Mouse (Mus musculus): Measurements from ENCODE around the gene Shisal1. TPM values are rescaled to one million over a fixed set of nuclear protein-coding genes. Genes with fewer than 3 reads are reported as not detected.

Gene Shisal1
- polyA plus RNA-seq, 1 experiment from 2014 or later, result 2.9 TPM

GRCm38 (mm10) chr15:84349915-84350738 lies 96.8 kb downstream of the Shisal1 start:
- Histone ChIP-seq H3K27ac (ENCODE audit: low read length) (no peak overlapping the region), H3K4me1 (ENCODE audit: control insufficient read depth, insufficient read depth, low read length) (no peaks in the 10 kb centered on the region), H3K36me3 (ENCODE audit: control insufficient read depth, insufficient read depth, low read length) (no peaks in the 10 kb centered on the region), H3K4me3 (replicated peaks; ENCODE audit: low read length) (no peak overlapping the region), H3K4me2 (ENCODE audit: low read depth, low read length) (no peak overlapping the region), H3K9me3 (replicated peaks; ENCODE audit: control insufficient read depth, low read length) (no peaks in the 10 kb centered on the region), H3K9ac (ENCODE audit: low read length) (no peak overlapping the region), H3K27me3 (ENCODE audit: control insufficient read depth, insufficient read depth, low read length) (no peaks in the 10 kb centered on the region)
- ATAC-seq (ENCODE audit: insufficient read depth, low FRiP score), result 0 out of 2 replicates have a peak, but pooled peaks have one; percentile 10
- WGBS, result 33% methylated on average over 14 of the region's 14 CpGs

DNA sequence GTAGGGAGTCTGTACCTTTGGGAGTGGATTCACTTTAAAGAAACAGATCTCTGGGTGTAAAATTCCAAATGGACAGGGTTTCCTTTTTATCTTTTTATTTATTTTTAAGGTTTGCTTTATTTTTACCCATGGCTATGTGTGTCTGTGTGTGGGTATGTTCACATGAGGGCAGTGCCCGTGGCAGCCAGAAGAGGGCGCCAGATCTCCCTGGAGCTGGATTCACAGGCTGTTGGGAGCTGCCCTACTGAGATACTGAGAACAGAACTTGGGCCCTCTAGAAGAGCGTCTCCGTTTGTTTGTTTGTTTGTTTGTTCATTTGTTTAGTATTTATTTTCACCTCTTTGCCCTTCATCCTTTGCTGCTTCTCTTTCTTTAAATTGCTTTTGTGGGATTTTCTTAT lies 98.1 kb downstream of the Shisal1 start:
- ATAC-seq (ENCODE audit: insufficient read depth, low FRiP score), result no peak
- H3K9me3 ChIP-seq (replicated peaks; ENCODE audit: control insufficient read depth, low read length), result no peaks in the 10 kb centered on the region
- H3K9ac ChIP-seq (ENCODE audit: low read length), result no peak overlapping the region
- H3K4me1 ChIP-seq (ENCODE audit: control insufficient read depth, insufficient read depth, low read length), result no peaks in the 10 kb centered on the region
- no peaks in the 10 kb centered on the region for H3K27me3 ChIP-seq (ENCODE audit: control insufficient read depth, insufficient read depth, low read length)
- no peaks in the 10 kb centered on the region for H3K36me3 ChIP-seq (ENCODE audit: control insufficient read depth, insufficient read depth, low read length)
- no peak overlapping the region for H3K4me2 ChIP-seq (ENCODE audit: low read depth, low read length)
- 93% methylated on average over 4 of the region's 4 CpGs for WGBS
- no peak overlapping the region for H3K4me3 ChIP-seq (replicated peaks; ENCODE audit: low read length)
- H3K27ac ChIP-seq (ENCODE audit: low read length), result no peak overlapping the region

DNA sequence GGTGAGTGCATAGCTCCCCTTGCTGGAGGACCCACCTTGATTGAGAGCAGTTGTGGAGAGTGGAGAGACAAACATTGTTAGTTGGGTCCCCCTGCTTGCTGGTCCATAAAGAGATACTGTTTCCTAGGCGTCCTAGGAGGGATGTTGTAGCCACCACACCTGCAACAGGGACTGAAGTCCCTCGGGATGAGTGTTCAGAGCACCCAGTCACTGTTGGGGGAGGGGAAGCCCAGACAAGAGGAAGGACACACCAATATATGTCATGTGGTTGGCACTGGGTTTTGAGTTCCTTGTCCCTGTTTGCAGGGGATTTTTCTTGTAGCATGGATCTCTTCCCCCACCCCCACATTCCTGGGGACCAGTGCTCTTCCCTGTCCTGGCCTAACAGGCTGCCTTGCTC lies 106.0 kb downstream of the Shisal1 start:
- no peak for ATAC-seq (ENCODE audit: insufficient read depth, low FRiP score)
- Histone ChIP-seq H3K4me3 (replicated peaks; ENCODE audit: low read length) (no peak overlapping the region), H3K9me3 (replicated peaks; ENCODE audit: control insufficient read depth, low read length) (no peaks in the 10 kb centered on the region), H3K4me1 (ENCODE audit: control insufficient read depth, insufficient read depth, low read length) (no peaks in the 10 kb centered on the region), H3K27ac (ENCODE audit: low read length) (no peak overlapping the region), H3K4me2 (ENCODE audit: low read depth, low read length) (no peak overlapping the region), H3K36me3 (ENCODE audit: control insufficient read depth, insufficient read depth, low read length) (no peaks in the 10 kb centered on the region), H3K27me3 (ENCODE audit: control insufficient read depth, insufficient read depth, low read length) (no peaks in the 10 kb centered on the region), H3K9ac (ENCODE audit: low read length) (no peak overlapping the region)
- WGBS, result 48% methylated on average over 2 of the region's 2 CpGs

DNA sequence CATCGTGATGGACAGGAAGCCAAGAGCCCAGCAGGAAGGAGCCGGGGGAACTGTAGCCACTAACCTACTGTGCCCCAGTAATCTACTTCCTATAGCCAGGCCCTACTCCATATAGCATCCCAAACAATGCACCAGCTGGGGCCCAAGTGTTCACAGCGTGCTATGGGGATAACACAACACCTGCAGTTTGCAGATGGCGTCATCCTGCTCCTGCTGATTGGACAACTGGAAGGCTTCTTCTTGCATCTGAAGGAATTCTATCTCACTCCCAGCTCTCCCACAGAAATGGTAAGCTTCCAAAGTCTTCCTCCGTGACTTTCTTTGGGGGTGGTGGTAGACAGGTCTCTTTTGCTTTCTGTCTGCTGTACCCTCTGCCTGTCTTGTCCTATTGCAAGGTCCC lies 109.3 kb downstream of the Shisal1 start:
- no peaks in the 10 kb centered on the region for H3K9me3 ChIP-seq (replicated peaks; ENCODE audit: control insufficient read depth, low read length)
- H3K4me3 ChIP-seq (replicated peaks; ENCODE audit: low read length), result no peak overlapping the region
- no peaks in the 10 kb centered on the region for H3K36me3 ChIP-seq (ENCODE audit: control insufficient read depth, insufficient read depth, low read length)
- no peak overlapping the region for H3K27ac ChIP-seq (ENCODE audit: low read length)
- no peaks in the 10 kb centered on the region for H3K27me3 ChIP-seq (ENCODE audit: control insufficient read depth, insufficient read depth, low read length)
- H3K9ac ChIP-seq (ENCODE audit: low read length), result no peak overlapping the region
- no peak for ATAC-seq (ENCODE audit: insufficient read depth, low FRiP score)
- no peaks in the 10 kb centered on the region for H3K4me1 ChIP-seq (ENCODE audit: control insufficient read depth, insufficient read depth, low read length)
- WGBS, result 71% methylated on average over 5 of the region's 5 CpGs
- no peak overlapping the region for H3K4me2 ChIP-seq (ENCODE audit: low read depth, low read length)

DNA sequence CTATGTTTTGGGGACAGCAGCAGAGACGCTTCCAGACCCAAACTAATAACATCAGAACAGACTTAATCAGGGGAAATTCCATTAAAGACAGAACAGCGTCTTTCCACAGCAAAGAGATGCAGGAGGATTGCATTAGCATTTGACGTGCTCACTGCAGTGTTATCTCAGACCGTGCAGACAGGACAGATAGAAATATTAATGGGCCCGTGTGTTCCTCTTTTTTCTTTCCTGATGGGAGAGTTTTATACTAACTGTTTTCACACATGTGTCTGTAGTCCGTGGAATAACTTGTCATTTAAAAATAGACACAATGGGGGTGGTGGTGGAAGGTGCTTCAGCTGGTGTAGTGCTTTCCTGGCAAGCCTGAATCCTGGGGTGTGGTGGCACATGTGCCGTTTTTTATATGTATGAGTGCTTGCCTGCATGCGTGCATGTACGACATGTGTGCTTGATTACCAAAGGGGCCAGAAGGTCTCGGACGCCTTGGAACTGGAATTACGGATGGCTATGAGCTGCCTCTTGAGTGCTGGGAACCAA lies 110.5 kb downstream of the Shisal1 start:
- no peak overlapping the region for H3K4me3 ChIP-seq (replicated peaks; ENCODE audit: low read length)
- WGBS, result 61% methylated on average over 12 of the region's 12 CpGs
- H3K9ac ChIP-seq (ENCODE audit: low read length), result no peak overlapping the region
- H3K27me3 ChIP-seq (ENCODE audit: control insufficient read depth, insufficient read depth, low read length), result no peaks in the 10 kb centered on the region
- no peaks in the 10 kb centered on the region for H3K9me3 ChIP-seq (replicated peaks; ENCODE audit: control insufficient read depth, low read length)
- no peaks in the 10 kb centered on the region for H3K36me3 ChIP-seq (ENCODE audit: control insufficient read depth, insufficient read depth, low read length)
- no peaks in the 10 kb centered on the region for H3K4me1 ChIP-seq (ENCODE audit: control insufficient read depth, insufficient read depth, low read length)
- H3K4me2 ChIP-seq (ENCODE audit: low read depth, low read length), result no peak overlapping the region
- no peak overlapping the region for H3K27ac ChIP-seq (ENCODE audit: low read length)
- ATAC-seq (ENCODE audit: insufficient read depth, low FRiP score), result no peak

GRCm38 (mm10) chr15:84331066-84331612 lies 115.8 kb downstream of the Shisal1 start:
- Histone ChIP-seq H3K9me3 (replicated peaks; ENCODE audit: control insufficient read depth, low read length) (no peaks in the 10 kb centered on the region), H3K4me3 (replicated peaks; ENCODE audit: low read length) (no peak overlapping the region), H3K27ac (ENCODE audit: low read length) (no peak overlapping the region), H3K36me3 (ENCODE audit: control insufficient read depth, insufficient read depth, low read length) (no peaks in the 10 kb centered on the region), H3K27me3 (ENCODE audit: control insufficient read depth, insufficient read depth, low read length) (no peaks in the 10 kb centered on the region), H3K9ac (ENCODE audit: low read length) (no peak overlapping the region), H3K4me1 (ENCODE audit: control insufficient read depth, insufficient read depth, low read length) (peaks cover under 1% of the 10 kb centered on the region; the same call in 1 of the 2 replicates), H3K4me2 (ENCODE audit: low read depth, low read length) (no peak overlapping the region)
- 71% methylated on average over 4 of the region's 4 CpGs for whole genome bisulfite sequencing
- ATAC-seq (ENCODE audit: insufficient read depth, low FRiP score), result no peak

- peaks cover 3% of the 10 kb centered on the region; the same call in 1 of the 2 replicates for H3K4me1 ChIP-seq (ENCODE audit: control insufficient read depth, insufficient read depth, low read length)
- no peaks in the 10 kb centered on the region for H3K9me3 ChIP-seq (replicated peaks; ENCODE audit: control insufficient read depth, low read length)
- no peak overlapping the region for H3K4me3 ChIP-seq (replicated peaks; ENCODE audit: low read length)
- H3K36me3 ChIP-seq (ENCODE audit: control insufficient read depth, insufficient read depth, low read length), result no peaks in the 10 kb centered on the region
- no peak for ATAC-seq (ENCODE audit: insufficient read depth, low FRiP score)
- 88% methylated on average over 8 of the region's 8 CpGs for WGBS
- H3K27me3 ChIP-seq (ENCODE audit: control insufficient read depth, insufficient read depth, low read length), result no peaks in the 10 kb centered on the region
- no peak overlapping the region for H3K4me2 ChIP-seq (ENCODE audit: low read depth, low read length)
- H3K27ac ChIP-seq (ENCODE audit: low read length), result no peak overlapping the region
- H3K9ac ChIP-seq (ENCODE audit: low read length), result no peak overlapping the region
Measured at GRCm38 (mm10) chr15:84329940-84330339, 117.0 kb downstream of the Shisal1 start.

Other genes starting within 250 kb of the Shisal1 start
- gene Parvb, start 215.1 kb downstream of the Shisal1 start, polyA plus RNA-seq (2015; fragmentation: Nextera tagmentation; extraction: Ambion mirVana), result 2.7 and 3.2 TPM in 2 replicates
- 3.7 and 4.3 TPM in 2 replicates for gene Parvg, start 123.1 kb downstream of the Shisal1 start, polyA plus RNA-seq (2015; fragmentation: Nextera tagmentation; extraction: Ambion mirVana)
- gene Rtl6, start 110.7 kb upstream of the Shisal1 start, polyA plus RNA-seq (2015; fragmentation: Nextera tagmentation; extraction: Ambion mirVana), result 9.8 and 10.3 TPM in 2 replicates
- gene Prr5, start 222.5 kb upstream of the Shisal1 start, polyA plus RNA-seq (2015; fragmentation: Nextera tagmentation; extraction: Ambion mirVana), result 29.8 and 31.1 TPM in 2 replicates

Data from stomach, embryonic 16.5 days (tissue).